Mouse (Mus musculus) cerebellum, adult 2 months (tissue): ENCODE measurements around the gene Slc22a12. TPM values are rescaled to one million over a fixed set of nuclear protein-coding genes. Genes with fewer than 3 reads are reported as not detected.

Experiments
- DNase-seq, 2 experiments: peaks; one replicate each; pipeline ENCODE4 v3.0.0; 2021
- H3K27ac ChIP-seq: fragments of 200-500 bp; 2 replicates; pipeline ENCODE4 v1.5.1; 2012; ENCODE audit warnings: low read length, control low read depth, inconsistent platforms; ENCODE audit not compliant: insufficient read depth
- H3K27me3 ChIP-seq: fragments of 200-500 bp; 2 replicates; pipeline ENCODE4 v1.6.1; 2012; ENCODE audit warnings: inconsistent platforms, mild to moderate bottlenecking, low read length, moderate library complexity; ENCODE audit not compliant: control insufficient read depth, insufficient read depth
- H3K4me1 ChIP-seq: fragments of 200-500 bp; 2 replicates; pipeline ENCODE4 v1.6.1; 2011; ENCODE audit warnings: low read length; ENCODE audit not compliant: control insufficient read depth, insufficient read depth
- H3K4me3 ChIP-seq: fragments of 200-500 bp; replicated peaks from 2 replicates; pipeline ENCODE3; 2011; ENCODE audit warnings: mild to moderate bottlenecking, low read depth, low read length, control low read depth; ENCODE audit not compliant: insufficient read depth
- CTCF ChIP-seq: fragments of 200-500 bp; IDR thresholded peaks from 2 replicates; pipeline ENCODE4 v1.5.1; 2011; ENCODE audit warnings: low read depth, mild to moderate bottlenecking, control low read depth, low read length, moderate library complexity, borderline replicate concordance; ENCODE audit not compliant: insufficient read depth
- POLR2A ChIP-seq: fragments of 200-500 bp; IDR thresholded peaks from 2 replicates; pipeline ENCODE4 v1.6.1; 2011; ENCODE audit warnings: low read length, control low read depth, borderline replicate concordance; ENCODE audit not compliant: insufficient read depth
- WGBS: fragments of 180-500 bp; shearing (Covaris S2); methylation state at CpG from one replicate; pipeline ENCODE4 v1.1.7; 2018; 5-methylcytosine and 5-hydroxymethylcytosine counted together
- polyA plus RNA-seq: library from polyadenylated mRNA; depleted of rRNA; stranded (reverse); fragments of >200 nt; gene quantifications from 2 replicates; pipeline ENCODE4 v1.2.3, GENCODE M21; 2012

Slc22a12 gene
- polyA plus RNA-seq, 1 experiment: 0.15 TPM

DNA sequence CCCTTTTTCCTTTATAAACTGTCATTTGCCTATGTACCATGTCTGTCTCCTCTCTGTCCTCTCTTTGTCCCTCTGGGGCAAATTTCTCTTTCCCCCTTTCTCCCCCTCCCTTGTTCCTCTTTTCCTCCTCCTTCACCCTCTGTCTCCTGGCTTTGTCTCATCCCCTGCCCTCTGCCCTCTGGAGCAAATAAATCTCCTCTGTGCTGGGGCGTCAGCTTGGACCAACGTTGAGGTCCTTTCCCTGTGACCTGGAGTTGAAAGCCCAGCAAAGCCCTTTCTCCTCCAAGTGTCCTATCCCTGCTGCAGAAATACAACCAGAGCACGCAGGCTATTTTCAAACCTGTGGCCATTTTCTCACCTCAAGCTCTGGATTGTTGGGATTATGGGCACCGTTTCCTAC, 16.7 kb upstream of the Slc22a12 start:
- WGBS: 75% methylated on average over 4 of the region's 4 CpGs
- no peak for DNase-seq
- TF ChIP-seq POLR2A: no peak
- TF ChIP-seq CTCF: no peak

DNA sequence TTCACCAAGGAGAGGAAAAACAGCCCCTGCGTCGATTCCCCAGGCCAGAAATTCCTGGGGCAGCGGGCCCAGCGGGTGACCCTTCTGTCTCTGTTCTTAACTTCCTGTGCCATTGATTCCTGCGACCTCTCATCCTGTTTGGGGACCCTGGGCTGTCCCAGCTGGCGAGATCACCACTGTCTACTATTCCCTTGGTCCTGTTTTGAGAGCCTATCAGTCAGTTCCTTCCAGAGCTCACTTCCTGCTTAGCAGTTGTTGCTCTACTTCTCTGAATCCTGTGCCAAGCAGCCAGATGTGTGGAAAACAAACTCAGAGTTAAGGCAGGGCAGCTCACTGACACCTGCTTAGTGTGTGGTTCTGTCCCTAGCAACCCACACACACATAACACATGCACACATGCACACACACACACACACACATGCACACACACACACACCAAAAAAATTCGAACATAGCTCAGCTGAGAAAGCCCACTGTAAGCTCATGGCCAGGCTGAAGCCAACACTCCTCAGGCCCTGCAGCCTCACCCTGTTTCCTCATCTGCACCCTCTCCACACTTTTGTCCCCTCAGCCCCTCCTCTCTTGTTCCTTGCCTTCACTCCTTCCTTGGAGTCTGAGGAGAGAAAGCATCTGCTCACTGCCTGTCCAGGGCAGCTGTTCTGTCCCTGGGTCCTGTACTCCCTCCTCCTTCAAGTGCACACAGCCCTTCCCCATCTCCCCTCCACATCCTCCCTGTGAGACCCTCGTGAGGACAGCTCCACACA, 11.2 kb upstream of the Slc22a12 start:
- 58% methylated on average over 8 of the region's 8 CpGs for WGBS
- Histone ChIP-seq H3K4me1 (peaks cover 30% of the 10 kb centered on the region), H3K27me3 (no peaks in the 10 kb centered on the region), H3K4me3 (no peak overlapping the region), H3K27ac (no peak overlapping the region)
- peak in 1 of 2 experiments; percentile 17 for DNase-seq
- TF ChIP-seq CTCF (no peak), POLR2A (no peak)

More for the DNA sequence above, 16.7 kb upstream of the Slc22a12 start:
- H3K4me3 ChIP-seq: no peak overlapping the region
- H3K4me1 ChIP-seq: no peaks in the 10 kb centered on the region
- no peaks in the 10 kb centered on the region for H3K27me3 ChIP-seq
- H3K27ac ChIP-seq: no peak overlapping the region

DNA sequence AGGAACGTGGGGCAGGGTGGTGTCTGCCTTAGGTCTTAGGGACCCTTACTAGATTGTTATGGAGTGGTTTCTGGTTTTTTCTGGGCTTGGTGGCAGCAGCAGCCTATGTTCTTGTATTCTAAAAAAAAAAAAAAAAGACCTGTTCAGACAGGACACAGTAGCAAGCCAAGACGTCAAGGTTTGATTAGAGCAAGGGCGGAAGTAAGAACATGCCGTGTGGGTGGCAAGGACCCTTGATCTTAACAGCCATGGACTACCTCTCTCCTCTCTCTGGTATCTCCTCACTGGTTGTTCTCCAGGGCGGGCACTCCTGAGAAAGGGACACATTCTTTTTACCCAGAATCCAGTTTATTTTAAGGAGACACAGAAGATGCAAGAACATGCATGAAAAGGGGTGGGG, 10.3 kb upstream of the Slc22a12 start:
- H3K4me1 ChIP-seq: peaks cover 38% of the 10 kb centered on the region
- H3K4me3 ChIP-seq: no peak overlapping the region
- H3K27ac ChIP-seq: no peak overlapping the region
- no peaks in the 10 kb centered on the region for H3K27me3 ChIP-seq
- TF ChIP-seq CTCF: no peak
- no peak for TF ChIP-seq POLR2A
- DNase-seq: no peak
- WGBS: 90% methylated on average over 5 of the region's 5 CpGs

DNA sequence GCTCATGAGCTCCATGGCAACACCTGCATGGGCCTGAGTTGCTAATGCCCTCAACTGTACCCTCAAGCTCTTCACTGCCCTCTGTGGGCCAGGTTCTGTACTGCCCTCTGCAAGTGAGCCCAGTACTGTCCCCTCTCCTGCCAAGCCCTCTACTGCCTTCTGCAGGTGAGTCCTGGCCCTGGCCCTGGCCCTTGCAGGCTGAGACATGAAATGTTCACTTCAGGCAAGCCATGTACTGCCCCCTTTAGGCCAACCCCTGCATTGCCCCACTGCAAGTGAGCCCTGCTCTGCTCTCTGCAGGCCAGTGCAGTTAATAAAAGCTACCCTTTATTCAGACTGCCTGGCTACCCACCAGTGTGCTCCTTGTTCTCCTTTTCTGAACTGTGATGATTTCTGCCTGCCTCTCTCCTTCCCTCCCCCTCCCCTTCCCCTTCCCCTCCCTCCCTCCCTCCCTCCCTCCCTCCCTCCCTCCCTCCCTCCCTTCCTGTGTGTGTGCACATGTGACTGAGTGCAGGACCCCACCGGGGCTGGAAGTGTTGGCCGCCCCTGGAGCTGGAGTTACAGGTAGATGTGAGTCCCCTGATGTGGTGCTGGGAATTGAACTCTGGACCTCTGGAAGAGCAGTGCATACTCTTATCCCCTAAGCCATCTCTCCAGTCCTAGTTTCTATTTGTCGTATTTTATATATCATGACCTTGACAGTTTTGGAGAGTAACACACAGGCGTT, 9.6 kb upstream of the Slc22a12 start:
- TF ChIP-seq POLR2A: no peak
- TF ChIP-seq CTCF: peak; percentile 92

DNA sequence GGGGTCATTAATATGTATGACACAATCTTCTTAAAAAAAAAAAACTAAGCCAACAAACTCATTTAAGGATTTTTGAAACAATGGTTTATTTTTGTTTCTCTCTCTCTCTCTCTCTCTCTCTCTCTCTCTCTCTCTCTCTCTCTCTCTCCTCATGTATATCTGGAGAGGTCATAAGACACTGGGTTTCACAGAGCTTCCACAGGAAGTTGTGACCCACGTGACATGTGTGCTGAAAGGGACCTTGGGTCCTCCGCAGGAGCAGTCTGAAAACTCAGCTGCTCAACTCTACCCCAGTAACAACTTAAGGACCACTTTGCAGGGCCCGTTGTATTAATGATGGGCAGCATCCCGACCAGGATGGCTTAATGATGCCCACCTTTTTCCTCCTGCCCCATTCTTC, 8.4 kb upstream of the Slc22a12 start:
- DNase-seq: no peak
- Histone ChIP-seq H3K27ac (no peak overlapping the region), H3K4me1 (peaks cover 57% of the 10 kb centered on the region), H3K27me3 (no peaks in the 10 kb centered on the region), H3K4me3 (no peak overlapping the region)
- WGBS: 79% methylated on average over 4 of the region's 4 CpGs
- TF ChIP-seq POLR2A: no peak
- TF ChIP-seq CTCF: no peak

More for the DNA sequence above, 9.6 kb upstream of the Slc22a12 start:
- DNase-seq: peak; percentile 74
- Histone ChIP-seq H3K4me1 (peaks cover 45% of the 10 kb centered on the region), H3K27ac (no peak overlapping the region), H3K27me3 (no peaks in the 10 kb centered on the region), H3K4me3 (no peak overlapping the region)
- 93% methylated on average over 4 of the region's 4 CpGs for WGBS

DNA sequence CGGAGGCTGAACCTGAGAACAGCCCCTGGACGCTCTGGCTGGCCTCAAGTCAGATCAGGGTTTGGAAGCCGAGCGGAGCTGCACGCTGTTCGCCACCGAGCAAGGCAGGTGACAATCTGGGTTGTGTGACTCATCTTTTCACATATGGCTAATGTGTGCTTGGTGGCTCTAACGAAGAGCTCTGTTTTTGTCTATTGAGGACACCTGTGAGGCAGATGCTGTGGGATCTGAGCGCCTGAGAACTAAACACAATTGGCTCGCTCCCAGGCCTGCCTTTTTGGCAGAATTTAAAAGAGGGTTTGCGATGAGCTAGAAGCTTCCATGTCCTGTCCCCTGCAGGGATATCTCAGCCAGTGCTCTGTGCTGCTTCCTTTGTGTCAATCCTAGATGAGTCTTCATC, 6.7 kb upstream of the Slc22a12 start:
- peak; percentile 87 to 93 for DNase-seq
- H3K4me1 ChIP-seq: peaks cover 68% of the 10 kb centered on the region
- H3K27ac ChIP-seq: peak overlapping the region; percentile 94
- 3% methylated on average over 11 of the region's 11 CpGs for WGBS
- no peaks in the 10 kb centered on the region for H3K27me3 ChIP-seq
- no peak for TF ChIP-seq CTCF
- no peak for TF ChIP-seq POLR2A
- no peak overlapping the region for H3K4me3 ChIP-seq

DNA sequence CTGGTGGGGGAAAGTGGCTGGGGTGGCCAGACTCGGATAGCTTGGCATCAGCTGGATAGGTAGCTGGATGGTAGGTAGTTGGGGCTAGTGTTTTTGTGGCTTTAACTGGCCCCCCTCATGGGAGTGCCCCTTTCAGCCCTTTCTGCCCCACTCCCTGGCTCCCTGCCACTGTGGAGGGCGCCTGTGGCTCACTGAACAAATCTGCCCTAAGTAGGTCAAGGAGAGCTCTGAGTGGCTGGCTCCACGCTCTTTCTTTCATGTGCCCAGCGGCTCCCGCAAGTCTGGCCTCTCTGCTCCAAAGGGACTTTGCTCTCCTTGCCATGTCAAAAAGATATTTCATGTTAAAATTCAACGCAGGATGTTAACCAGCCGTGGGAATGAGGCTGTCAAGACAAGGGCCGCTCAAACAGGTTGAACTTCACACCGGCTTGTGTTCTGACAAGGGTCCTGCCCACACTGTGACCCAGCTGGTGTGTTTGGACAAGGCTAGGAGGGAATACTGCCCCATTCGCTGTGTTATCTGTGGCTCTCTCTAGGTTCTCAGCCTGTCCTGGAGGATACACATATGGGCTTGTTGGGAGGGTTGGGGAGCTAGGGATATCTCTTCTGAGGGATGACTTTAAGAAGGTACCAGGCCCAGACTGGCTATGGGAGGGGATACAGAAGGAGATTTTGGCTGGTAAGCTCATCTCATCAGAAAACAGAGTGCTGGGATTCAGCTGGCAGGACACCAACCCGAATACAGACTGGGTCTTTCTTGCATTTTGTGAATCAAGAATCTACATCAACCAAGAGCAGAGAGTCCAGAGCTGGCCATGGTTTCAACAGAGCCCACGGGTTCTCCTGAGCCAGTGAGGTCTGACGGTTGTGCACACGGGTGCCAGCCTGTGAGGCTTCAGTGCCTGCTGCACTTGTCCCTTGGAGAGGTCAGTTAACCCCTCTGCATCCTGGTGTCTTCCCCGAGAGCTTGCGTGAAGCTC, 5.9 kb upstream of the Slc22a12 start:
- peak; percentile 69 to 70 for DNase-seq
- 11% methylated on average over 16 of the region's 16 CpGs for WGBS
- H3K4me3 ChIP-seq: no peak overlapping the region
- peaks cover 62% of the 10 kb centered on the region for H3K4me1 ChIP-seq
- TF ChIP-seq CTCF (no peak), POLR2A (no peak)
- H3K27me3 ChIP-seq: no peaks in the 10 kb centered on the region
- peak overlapping the region; percentile 94 for H3K27ac ChIP-seq
